Mouse (Mus musculus) G1E (cell line): ENCODE measurements at regions not wholly inside any gene's neighbourhood (a gene's known extent, or its start where the extent isn't known, plus 50 kb on each side); places are given as distances from the start of the nearest gene placed in this dataset.

Experiments used
- CTCF ChIP-seq: IDR thresholded peaks from 2 replicates; pipeline ENCODE4 v1.5.1; 2012; ENCODE audit warnings: low read depth, low read length, inconsistent platforms, mixed read lengths
- GATA1 ChIP-seq: IDR thresholded peaks from 2 replicates; pipeline ENCODE4 v1.6.1; 2012; ENCODE audit warnings: borderline replicate concordance, low read length, inconsistent platforms, mixed read lengths
- POLR2AphosphoS5 ChIP-seq: IDR thresholded peaks from 2 replicates; pipeline ENCODE4 v1.6.1; 2012; ENCODE audit warnings: low read depth, low read length, inconsistent platforms; ENCODE audit not compliant: insufficient replicate concordance

GRCm38 (mm10) chr6:50776931-50777495 lies 122.8 kb upstream of the Npvf start:
- no peak for TF ChIP-seq CTCF
- no peak for TF ChIP-seq POLR2AphosphoS5
- TF ChIP-seq GATA1, result no peak
